Mouse (Mus musculus): Measurements from ENCODE around the gene Trib3.

Gene Trib3

DNA sequence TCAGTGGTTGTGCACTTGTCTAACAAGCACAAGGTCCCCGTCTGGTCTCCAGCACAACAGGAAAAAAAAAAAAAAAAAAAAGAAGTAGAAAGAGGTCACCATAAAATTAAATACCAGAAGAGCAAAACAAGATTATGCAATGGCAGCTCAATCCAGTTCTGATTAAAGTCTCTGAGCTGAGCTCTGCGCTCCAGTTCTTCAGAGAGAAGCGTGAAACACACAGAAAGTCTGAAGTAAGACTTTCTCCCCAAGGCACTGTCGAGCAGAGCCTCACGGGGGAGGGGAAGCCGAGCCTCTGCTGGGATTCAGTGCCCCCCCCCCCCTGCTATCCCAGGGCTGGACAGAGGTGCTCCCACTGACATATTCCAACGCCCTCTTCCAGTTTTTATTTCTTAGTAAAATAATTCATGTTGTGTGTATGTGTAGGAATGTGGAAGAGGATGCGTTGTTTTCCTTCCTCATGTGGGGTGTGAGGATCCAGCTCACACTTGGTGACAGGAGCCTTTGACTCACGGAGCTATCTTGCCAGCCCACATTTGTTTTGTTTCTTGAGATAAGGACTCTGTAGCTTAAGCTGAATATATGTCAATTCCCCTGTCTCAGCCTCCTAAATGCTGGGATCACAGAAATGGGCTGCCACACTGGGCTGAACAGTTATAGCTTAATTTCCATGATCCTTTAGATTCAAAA, 3.1 kb upstream of the Trib3 start:
- no peak for DNase-seq (ENCODE audit: low spot score in 2 of 2)

DNA sequence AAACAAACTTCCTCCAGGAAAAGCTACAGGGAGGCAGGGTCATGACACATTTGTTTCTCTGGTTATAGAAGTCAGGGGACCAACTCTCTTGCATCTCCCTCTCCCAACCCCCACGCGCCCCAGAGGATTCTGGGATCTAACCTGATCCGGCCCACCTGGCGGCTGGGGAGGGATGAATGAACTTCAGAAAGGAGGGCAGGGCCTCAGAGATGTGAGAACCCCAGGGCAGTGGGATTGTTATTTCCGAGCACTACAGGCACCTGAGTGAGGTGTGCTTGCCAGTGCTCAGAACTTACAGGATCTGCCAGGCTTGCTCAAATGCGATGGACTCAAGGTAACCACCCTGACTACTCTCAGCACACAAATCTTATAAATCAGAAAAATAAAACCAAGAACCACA, 1.6 kb upstream of the Trib3 start:
- DNase-seq (ENCODE audit: low spot score in 2 of 2) = no peak

DNA sequence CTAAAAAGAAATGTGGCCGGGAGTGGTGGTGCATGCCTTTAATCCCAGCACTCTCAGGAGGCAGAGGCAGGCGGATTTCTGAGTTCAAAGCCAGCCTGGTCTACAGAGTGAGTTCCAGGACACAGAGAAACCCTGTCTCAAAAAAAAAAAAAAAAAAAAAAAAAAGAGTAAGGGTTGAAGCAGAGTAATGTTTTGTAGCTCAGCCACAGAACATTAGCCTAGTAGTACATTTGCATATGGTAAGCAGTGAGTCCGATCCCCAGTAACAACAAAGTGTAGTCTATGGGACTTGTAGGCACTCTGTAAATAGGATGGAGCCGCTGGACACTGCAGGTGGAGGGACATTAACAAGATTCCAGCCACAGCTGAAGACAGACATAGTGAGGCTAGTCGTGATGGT, 1.1 kb upstream of the Trib3 start:
- no peak for DNase-seq (ENCODE audit: low spot score in 2 of 2)

DNA sequence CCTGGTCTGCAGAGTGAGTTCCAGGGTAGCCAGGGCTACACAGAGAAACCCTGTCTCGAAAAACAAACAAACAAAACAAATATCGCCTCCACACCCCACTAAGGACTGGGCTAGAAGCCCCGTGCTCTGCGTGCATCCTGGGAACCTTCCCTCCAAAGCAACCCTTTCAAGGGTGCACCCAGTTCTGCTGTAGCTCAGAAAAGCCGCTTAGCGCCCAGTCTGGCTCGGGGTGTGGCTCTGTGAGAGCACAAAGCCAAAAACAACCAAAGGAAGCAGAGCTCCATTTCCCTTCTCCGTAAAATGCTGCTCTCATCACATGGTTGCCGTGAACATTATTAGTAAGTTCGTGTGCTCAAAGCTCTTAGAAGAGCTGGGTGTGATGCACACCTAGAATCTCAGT, 529 bp upstream of the Trib3 start:
- no peak for DNase-seq (ENCODE audit: low spot score in 2 of 2)

- DNase-seq (ENCODE audit: low spot score in 2 of 2) = no peak
Measured at GRCm38 (mm10) chr2:152339631-152340179, 4.1 kb downstream of the Trib3 start.

GRCm38 (mm10) chr2:152338319-152338718, 5.5 kb downstream of the Trib3 start:
- DNase-seq (ENCODE audit: low spot score in 2 of 2) = no peak

GRCm38 (mm10) chr2:152337591-152338212, 6.1 kb downstream of the Trib3 start:
- DNase-seq (ENCODE audit: low spot score in 2 of 2) = no peak

GRCm38 (mm10) chr2:152336856-152337255, 7.0 kb downstream of the Trib3 start:
- no peak for DNase-seq (ENCODE audit: low spot score in 2 of 2)

- DNase-seq (ENCODE audit: low spot score in 2 of 2) = no peak
Measured at GRCm38 (mm10) chr2:152335289-152335820, 8.5 kb downstream of the Trib3 start.

GRCm38 (mm10) chr2:152333345-152334006, 10.4 kb downstream of the Trib3 start:
- DNase-seq (ENCODE audit: low spot score in 2 of 2) = no peak

GRCm38 (mm10) chr2:152332101-152332825, 11.6 kb downstream of the Trib3 start, which contains the start of gene Rbck1:
Gene Rbck1, minus strand, starts transcription at chr2:152332653.
- DNase-seq (ENCODE audit: low spot score in 2 of 2) = peak; percentile 92 to 93

DNA sequence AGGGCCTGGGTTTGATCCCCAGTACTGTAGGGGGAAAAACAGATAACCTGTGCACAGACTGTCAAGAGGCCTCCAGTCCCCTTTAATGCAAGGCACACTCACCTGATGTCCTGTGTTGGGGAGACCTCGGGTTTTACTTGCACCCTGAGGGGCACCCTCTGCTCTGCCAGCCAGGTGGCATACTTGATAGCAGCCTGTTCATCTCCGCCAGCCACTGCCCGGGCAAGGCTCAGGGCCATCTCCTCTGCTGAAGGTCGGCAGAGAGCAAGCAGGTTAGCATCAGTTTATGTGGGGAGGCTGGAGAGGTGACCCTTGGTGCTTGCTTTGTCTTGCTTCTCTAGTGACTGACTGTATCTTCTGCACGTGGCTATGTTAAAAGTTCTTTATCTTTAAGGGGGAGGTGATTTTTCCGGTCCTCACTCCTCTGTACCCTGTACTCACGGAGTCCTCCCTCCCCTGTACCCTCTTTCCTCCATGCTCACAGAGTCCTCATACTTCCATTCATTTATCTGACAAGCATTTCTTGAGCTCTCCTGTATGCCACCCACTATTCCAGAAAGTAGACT, 12.9 kb downstream of the Trib3 start:
- DNase-seq (ENCODE audit: low spot score in 2 of 2) = no peak

GRCm38 (mm10) chr2:152327980-152328379, 15.9 kb downstream of the Trib3 start:
- no peak for DNase-seq (ENCODE audit: low spot score in 2 of 2)

GRCm38 (mm10) chr2:152326654-152327053, 17.2 kb downstream of the Trib3 start:
- DNase-seq (ENCODE audit: low spot score in 2 of 2) = no peak

DNA sequence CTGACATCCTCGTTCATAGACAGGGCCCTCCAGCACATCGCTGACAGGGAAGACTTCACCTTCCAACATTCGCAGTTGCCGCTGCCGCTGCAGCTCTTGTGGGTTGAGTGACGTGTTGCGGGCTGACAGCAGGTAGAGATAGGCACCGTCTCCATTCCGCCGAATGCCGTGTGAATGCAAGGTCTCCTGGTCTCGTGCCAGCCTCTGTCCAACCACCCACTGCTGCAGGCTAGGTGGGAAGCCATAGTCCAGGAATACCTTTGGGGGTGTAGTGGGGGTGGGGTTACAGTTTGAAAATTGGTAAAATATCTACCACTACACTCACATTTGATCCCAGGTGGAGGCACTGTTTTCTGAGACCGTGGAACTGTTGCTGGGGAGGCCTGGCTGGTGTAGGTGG, 17.7 kb downstream of the Trib3 start:
- DNase-seq (ENCODE audit: low spot score in 2 of 2) = no peak

GRCm38 (mm10) chr2:152324842-152325241, 19.0 kb downstream of the Trib3 start:
- DNase-seq (ENCODE audit: low spot score in 2 of 2) = no peak

- DNase-seq (ENCODE audit: low spot score in 2 of 2) = no peak
Measured at GRCm38 (mm10) chr2:152323971-152324370, 19.9 kb downstream of the Trib3 start.

DNA sequence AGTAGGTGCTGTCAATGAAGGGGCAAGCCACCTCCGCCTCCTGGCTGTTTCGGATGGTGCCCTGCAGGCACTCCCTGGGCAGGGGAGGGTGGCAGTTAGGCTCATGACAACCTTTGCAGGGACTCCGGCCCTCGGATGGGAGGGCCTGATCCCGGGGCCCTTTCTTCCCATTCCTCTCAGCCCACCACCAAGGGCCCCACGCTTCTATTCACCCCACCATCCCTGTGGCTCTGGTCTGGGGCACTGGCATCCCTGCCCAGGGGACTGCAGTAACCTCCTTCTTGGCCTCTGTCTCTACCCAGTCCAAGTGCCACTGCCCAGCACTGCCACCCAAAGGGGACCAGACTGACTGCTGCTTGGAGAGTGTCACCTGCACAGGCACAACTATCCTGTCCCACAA, 21.6 kb downstream of the Trib3 start:
- no peak for DNase-seq (ENCODE audit: low spot score in 2 of 2)

- DNase-seq (ENCODE audit: low spot score in 2 of 2) = no peak
Measured at GRCm38 (mm10) chr2:152321558-152321957, 22.3 kb downstream of the Trib3 start.

DNA sequence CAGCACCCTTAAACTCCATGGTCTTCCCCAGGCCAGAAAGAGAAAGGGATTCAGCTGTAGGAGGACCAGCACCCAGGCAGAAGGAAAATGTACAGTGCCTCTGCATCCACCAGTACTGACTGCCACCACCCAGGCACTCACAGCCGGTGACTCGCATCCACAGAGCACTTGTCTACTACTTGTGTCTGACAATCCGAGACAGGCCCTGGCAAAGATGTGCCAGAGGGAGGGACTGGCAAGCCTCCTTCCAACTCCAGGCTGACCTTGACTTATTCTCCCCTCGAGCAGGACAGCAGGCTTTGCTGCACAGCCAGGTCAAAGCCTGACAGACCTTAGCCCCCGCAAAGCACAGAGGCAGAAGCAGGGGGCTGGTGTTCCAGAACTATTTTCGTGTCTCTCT, 26.8 kb downstream of the Trib3 start:
- no peak for DNase-seq (ENCODE audit: low spot score in 2 of 2)

DNA sequence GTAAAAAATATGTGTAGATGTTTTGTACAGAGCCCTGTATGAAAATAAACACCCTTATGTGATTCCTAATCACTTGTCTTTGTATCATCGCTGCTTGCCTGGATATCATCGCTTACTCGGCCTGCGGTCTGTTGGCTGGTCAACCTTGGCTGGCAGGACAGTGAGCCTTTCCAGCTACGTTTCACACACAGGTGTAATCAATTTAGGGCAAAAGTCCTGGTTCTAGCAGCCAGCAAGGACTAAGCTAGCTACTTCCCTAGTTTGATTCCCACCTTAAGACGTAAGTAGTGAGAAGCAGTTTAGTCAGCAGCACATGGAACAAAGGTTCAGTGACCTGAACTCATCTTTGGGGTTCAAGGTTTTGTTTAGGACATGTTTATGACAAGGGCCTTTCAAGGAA, 29.9 kb downstream of the Trib3 start:
- no peak for DNase-seq (ENCODE audit: low spot score in 2 of 2)

DNA sequence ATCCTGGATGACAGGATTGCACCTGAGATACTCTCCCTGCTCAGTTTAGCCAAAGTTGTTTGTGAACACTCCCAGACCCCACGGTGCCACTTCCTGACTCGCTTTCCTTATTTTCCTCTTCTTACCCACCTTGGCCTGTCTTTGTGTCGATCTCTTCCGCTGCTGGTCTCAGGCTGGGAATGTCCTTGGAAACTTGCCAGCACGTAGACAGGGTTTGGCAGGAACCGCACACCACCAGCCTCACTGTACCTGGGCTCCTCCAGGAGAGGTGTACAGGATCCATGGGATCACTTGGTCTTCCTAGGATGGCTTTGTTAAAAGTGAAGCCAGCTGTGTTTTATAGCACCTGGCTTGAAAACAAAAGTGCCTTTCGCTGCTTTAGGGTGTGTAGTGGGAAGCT, 30.8 kb downstream of the Trib3 start:
- no peak for DNase-seq (ENCODE audit: low spot score in 2 of 2)

All from natural killer cell, adult 2 months (primary cell).